Mouse (Mus musculus): ENCODE measurements at regions not wholly inside any gene's neighbourhood (a gene's known extent, or its start where the extent isn't known, plus 50 kb on each side); places are given as distances from the start of the nearest gene placed in this dataset.

DNA sequence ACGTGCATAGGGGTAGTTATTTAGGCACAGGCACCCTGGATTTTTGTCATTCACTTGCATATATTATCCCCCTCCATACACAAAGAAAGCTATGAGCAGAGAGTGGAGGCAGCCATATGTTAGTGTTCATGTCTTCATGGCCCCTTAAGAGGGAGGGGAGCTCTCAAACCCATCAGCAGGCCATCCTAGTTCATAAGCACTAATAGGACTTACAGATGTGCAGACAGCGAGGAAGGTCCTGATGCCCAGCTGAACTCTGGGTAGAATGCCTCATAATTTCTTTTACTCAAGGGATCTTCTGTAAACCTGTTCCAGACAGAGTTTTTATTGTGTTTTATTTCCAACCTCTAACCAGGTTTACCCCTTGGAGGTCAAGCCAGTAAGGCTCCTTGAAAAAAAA, 356.3 kb upstream of the Ubash3b start:
- TF ChIP-seq POLR2A (IDR thresholded peaks at IDR 0.05; ENCODE audit: low read depth, low read length) (no peak), CTCF (IDR thresholded peaks at IDR 0.05; ENCODE audit: extremely low read depth, insufficient read length, insufficient replicate concordance, low read depth, low read length) (no peak)
